Mouse (Mus musculus): ENCODE measurements around the gene Sorbs1.

DNA sequence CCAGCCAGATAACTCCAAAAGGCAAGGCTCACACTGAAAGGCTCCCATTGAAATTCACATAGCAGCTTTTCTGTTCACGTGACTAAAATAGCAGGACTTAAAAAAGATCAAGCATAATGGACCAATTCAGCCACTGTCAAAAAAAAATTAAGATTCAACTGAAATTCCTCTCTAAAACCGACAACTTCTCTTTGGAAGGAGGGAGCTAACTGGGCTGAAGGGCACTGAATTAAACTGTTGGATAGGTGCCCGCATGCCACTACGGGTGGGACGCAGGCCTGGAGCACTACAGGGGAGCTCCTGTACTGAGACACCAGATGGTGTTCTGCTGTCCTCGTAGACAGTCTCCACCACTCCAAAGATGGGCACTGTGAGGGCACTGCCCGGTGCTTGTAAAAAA, 165.4 kb downstream of the Sorbs1 start:
- no peak for TF ChIP-seq CTCF (IDR thresholded peaks at IDR 0.05; ENCODE audit: low read depth)
- TF ChIP-seq EP300 (optimal IDR thresholded peaks at IDR 0.05), result no peak

Data from stomach, postnatal 0 days (tissue).